Mouse (Mus musculus) left cerebral cortex, adult 11 months (tissue): Measurements from ENCODE around the gene Gucy1b2.

ENCODE experiments used
- DNase-seq: peaks from one replicate; pipeline ENCODE4 v3.0.0; 2022; ENCODE audit warnings: low spot score

Gucy1b2 gene

GRCm38 (mm10) chr14:62446385-62447213 lies 9.5 kb downstream of the Gucy1b2 start:
- no peak for DNase-seq

- DNase-seq = no peak
Observed at GRCm38 (mm10) chr14:62443840-62444430, 12.2 kb downstream of the Gucy1b2 start.

- no peak for DNase-seq
Observed at GRCm38 (mm10) chr14:62442971-62443370, 13.1 kb downstream of the Gucy1b2 start.

GRCm38 (mm10) chr14:62440036-62440435 lies 16.1 kb downstream of the Gucy1b2 start:
- DNase-seq = no peak

DNA sequence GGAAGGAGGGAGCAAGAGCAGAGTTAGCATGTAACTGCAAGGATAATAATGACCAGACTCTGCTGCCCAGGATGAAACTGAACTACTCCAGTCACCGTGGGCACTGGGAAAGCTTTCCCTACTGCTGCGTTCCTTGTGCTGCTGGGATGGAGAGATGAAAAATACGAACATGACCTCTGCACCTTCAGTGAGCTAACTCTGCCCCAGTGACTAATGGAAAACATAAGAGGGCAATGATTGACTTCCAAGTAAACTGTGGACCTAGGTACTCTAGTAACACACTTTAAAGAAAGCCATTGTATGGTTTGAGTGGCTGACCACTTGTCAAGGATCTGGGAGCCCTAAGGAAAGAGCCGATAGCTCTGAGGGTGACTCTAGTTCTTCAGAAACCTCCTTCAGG lies 17.9 kb downstream of the Gucy1b2 start:
- no peak for DNase-seq

DNA sequence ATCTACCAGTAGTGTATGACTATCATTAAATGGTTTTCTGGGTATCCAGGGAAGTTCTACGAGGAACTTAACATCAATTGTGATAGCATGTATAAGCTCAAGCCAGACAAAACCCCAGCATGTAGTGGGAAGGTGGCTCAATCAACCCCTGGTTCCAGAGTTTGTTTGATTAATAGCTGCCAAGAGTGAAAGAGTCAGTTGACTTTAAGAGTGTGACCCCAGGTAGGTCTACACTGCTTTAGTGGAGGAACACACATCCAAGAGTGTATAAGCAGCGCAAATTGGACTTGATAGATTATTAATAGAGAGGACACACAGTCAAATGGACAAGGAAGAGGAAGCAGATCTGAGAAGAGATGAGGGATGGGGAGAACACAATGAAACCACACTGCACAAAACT lies 18.3 kb downstream of the Gucy1b2 start:
- DNase-seq = no peak

DNA sequence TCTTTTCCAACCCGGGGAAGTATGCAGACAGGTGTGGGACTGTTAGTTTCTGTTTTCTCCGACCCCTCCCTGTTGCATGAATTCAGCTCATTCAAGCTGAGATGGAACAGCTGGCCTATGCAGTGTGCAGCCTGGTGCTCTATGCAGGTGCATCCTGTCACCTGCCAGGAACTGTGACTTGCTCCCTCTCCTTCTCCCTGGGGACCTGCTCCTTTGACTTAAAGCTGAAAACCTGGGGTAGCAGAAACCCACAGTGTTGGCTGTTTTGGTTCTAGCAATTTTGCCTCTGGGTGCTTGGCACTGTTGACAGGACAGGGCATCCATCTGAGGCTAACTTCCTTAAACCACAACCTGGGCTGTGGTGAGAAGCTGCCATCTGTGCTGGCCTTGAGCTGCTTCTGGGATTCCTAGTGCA lies 30.8 kb downstream of the Gucy1b2 start:
- no peak for DNase-seq

DNA sequence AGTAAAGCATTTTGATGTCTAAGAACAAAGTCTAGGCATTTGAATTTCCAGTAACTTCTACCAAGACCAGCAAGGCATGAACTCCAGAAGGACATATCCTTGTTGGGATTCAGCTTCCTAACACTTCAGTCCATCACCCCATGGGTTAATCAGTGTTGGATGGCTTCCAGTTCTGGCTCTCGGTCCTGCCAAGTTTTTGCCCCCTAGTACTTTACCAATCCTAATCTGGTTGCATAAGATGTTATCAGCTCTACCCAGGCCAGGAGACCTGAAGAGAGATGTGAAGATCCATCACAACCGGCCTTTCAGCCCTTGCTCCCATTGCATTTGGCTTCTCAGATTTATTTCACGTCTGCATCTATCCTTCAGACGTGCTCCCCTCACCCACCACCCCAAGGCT lies 33.8 kb downstream of the Gucy1b2 start:
- no peak for DNase-seq

DNA sequence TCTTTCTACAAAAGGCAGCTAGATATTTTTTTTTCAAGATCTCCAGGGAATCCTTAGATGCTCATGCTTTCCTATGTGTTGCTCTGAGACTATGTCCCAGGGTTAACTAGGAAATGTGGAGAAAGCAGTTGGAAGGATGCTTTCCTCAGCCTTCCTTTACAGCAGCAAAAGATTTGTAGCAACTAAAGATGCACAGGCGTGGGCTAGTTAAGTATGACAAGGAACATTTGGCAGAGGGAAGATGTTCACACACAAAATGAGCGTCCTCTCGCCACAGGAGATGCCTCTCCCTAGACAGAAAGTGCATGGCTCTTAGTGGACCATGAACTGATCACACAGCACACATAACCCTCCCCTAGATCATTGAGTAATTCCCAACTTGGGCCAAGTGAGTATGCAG lies 38.6 kb downstream of the Gucy1b2 start:
- no peak for DNase-seq

DNA sequence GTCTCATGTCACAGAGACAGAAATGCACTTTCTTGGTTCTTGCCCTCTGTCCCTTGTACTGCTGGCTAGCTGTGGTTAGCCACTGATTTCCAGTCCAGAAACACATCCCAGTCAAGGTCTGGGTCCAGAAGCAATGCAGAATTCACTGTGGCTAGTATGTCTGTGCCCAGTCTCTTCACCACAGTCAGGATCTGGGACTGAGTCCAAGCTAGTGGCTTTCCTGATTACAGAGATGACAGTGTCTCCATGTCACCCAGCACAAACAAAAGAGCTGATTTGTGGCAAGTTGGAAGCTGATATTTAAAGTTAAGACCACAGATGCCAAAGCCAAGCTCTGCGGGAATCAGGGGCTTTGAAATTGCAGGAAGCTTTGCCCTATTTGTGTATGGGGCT lies 39.4 kb downstream of the Gucy1b2 start:
- peak; percentile 16 for DNase-seq

- peak; percentile 8 for DNase-seq
Observed at GRCm38 (mm10) chr14:62416007-62416741, 39.9 kb downstream of the Gucy1b2 start.

GRCm38 (mm10) chr14:62395346-62395745 lies 60.7 kb downstream of the Gucy1b2 start:
- no peak for DNase-seq

DNA sequence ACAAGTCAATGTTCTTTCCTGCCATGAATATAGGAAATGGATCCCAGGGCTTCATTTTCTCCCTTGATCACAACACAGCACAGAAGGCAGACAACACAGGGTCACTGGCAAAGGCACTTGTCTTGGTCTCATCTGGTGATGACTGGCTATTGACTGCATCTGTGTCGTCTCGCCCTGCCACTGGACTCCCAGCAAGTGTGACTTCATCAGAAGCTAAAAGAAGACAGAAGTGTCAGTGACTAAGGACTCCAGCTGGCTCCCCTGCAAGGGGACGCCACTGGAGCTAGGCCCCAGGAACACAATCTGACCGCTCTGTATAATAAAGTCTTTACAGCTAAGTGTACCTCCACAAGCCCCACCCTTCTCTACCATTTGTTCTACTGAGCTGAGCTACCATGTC lies 63.3 kb downstream of the Gucy1b2 start:
- no peak for DNase-seq

GRCm38 (mm10) chr14:62389729-62390536 lies 66.2 kb downstream of the Gucy1b2 start:
- no peak for DNase-seq

DNA sequence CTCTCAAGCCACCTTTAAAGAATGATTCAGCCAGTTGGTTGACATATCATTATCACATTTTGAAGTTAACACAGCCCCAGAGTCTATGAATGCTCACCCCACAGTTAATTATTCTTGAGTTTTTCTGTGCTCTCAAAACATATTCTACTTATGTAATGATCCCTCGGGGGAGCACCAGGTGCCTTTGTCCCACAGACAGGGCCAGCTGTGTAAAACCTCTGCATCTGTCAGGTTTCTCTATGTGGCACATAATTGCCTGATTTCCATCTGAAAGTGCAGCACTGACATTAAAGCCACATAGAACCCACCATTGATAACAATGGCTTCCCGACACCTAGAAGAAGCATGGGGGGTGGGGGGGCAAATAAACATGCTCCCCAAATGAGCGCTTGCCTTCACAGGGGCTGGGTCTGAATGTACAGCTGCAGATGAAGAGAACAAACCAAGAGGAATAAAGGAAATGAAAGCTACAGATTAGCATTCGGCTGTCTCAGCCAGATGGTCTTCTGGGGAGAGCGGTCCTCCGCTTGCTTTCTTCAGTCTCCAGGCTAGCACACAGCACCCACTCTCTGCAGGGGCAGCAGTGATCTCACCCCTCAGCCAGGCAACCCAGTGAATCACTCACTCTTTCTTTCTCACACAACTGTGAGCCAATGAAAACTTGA lies 66.9 kb downstream of the Gucy1b2 start:
- peak; percentile 28 for DNase-seq

- DNase-seq = no peak
Observed at GRCm38 (mm10) chr14:62383786-62384299, 72.2 kb downstream of the Gucy1b2 start.

DNA sequence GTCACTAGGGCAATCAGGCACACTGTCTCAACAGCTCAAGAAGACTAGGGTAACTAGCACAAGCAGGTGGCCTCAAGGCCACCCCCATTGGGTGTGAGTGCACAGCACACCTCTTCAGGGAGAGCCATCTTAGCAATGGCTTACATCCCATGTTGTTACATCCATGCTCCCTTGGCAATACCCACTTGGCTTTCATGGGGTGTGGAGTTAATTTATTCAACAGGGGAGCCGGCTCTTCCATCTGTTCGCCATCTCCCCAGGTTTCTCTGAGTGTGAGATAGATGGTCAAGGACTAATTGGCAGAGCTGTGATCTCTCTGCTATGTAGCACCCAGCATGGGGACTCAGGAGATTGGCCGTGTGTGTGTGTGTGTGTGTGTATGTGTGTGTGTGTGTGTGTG lies 73.0 kb downstream of the Gucy1b2 start:
- no peak for DNase-seq

DNA sequence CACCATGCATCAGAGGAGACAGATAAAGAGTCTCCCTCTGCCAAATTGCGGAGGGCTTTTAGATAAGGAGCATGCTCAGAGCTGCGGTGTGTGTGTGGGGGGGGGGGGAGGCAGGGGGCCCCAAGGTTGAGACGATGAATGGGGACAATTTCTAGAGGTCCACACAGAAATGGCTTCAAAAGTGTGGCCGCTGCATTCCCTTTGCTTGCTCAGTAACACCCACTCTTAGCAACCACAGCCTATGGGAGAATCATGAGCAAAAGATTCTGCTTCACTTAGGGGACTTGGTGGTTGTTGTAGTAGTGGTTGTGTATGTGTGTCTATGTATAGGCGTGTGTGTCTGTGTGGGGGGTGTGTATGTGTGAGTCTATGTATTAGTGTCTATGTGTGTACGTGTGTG lies 75.5 kb downstream of the Gucy1b2 start:
- no peak for DNase-seq

GRCm38 (mm10) chr14:62379391-62379790 lies 76.7 kb downstream of the Gucy1b2 start:
- DNase-seq = no peak

GRCm38 (mm10) chr14:62376115-62376514 lies 80.0 kb downstream of the Gucy1b2 start:
- no peak for DNase-seq

GRCm38 (mm10) chr14:62375694-62376093 lies 80.4 kb downstream of the Gucy1b2 start:
- no peak for DNase-seq
